Mouse (Mus musculus) limb, embryonic 14.5 days (tissue): ENCODE results near the gene Olfr1254. TPM values are rescaled to one million over a fixed set of nuclear protein-coding genes. Genes with fewer than 3 reads are reported as not detected.

ENCODE experiments used
- ATAC-seq: fragments of 200-750 bp; cut with Nextera tagmentation; 2 replicates; pipeline ENCODE4 v1.8.0; 2017; ENCODE audit warnings: low read depth, moderate number of reproducible peaks, moderate TSS enrichment; ENCODE audit not compliant: low FRiP score
- DNase-seq: peaks from one replicate; pipeline ENCODE4 v3.0.0-alpha.2; 2015; ENCODE audit warnings: low spot score
- H3K27ac ChIP-seq: fragments of 300-500 bp; sonication (generic); replicated peaks from 2 replicates; pipeline ENCODE4 v1.5.1; 2014; ENCODE audit warnings: low read depth, mild to moderate bottlenecking, low read length, moderate library complexity, mixed read lengths
- H3K27me3 ChIP-seq: fragments of 300-500 bp; sonication (generic); 2 replicates; pipeline ENCODE4 v1.6.1; 2014; ENCODE audit warnings: low read length, mixed read lengths; ENCODE audit not compliant: control insufficient read depth, insufficient read depth
- H3K36me3 ChIP-seq: fragments of 300-500 bp; sonication (generic); 2 replicates; pipeline ENCODE4 v1.6.1; 2014; ENCODE audit warnings: mild to moderate bottlenecking, low read length, moderate library complexity, mixed read lengths; ENCODE audit not compliant: control insufficient read depth, insufficient read depth
- H3K4me1 ChIP-seq: fragments of 300-500 bp; sonication (generic); 2 replicates; pipeline ENCODE4 v1.6.1; 2014; ENCODE audit warnings: antibody characterized with exemption, low read length, mixed read lengths; ENCODE audit not compliant: control insufficient read depth, insufficient read depth
- H3K4me2 ChIP-seq: fragments of 300-500 bp; sonication (generic); replicated peaks from 2 replicates; pipeline ENCODE4 v1.6.1; 2014; ENCODE audit warnings: low read depth, mild to moderate bottlenecking, low read length, moderate library complexity; ENCODE audit not compliant: severe bottlenecking
- H3K4me3 ChIP-seq: fragments of 300-500 bp; sonication (generic); replicated peaks from 2 replicates; pipeline ENCODE4 v1.5.1; 2014; ENCODE audit warnings: low read length
- H3K9ac ChIP-seq: fragments of 300-500 bp; sonication (generic); 2 replicates; pipeline ENCODE4 v1.6.1; 2014; ENCODE audit warnings: mild to moderate bottlenecking, low read depth, low read length, moderate library complexity; ENCODE audit not compliant: severe bottlenecking
- H3K9me3 ChIP-seq: fragments of 300-500 bp; sonication (generic); 2 replicates; pipeline ENCODE4 v1.6.1; 2016; ENCODE audit warnings: low read length; ENCODE audit not compliant: control insufficient read depth
- POLR2A ChIP-seq: fragments of 200-500 bp; IDR thresholded peaks from 2 replicates; pipeline ENCODE4 v1.8.0; 2012; ENCODE audit warnings: inconsistent platforms, mild to moderate bottlenecking, moderate library complexity, borderline replicate concordance; ENCODE audit not compliant: insufficient read depth, insufficient read length; ENCODE audit errors: extremely low read depth
- WGBS: fragments of 180-500 bp; shearing (Covaris S2); extraction: QIAGEN DNeasy Blood & Tissue Kit; methylation state at CpG from one replicate; pipeline ENCODE4 v1.1.7; 2014; 5-methylcytosine and 5-hydroxymethylcytosine counted together
- polyA plus RNA-seq, 2 experiments: library from polyadenylated mRNA; depleted of rRNA in 1 of 2; stranded (reverse) in 1 of 2; unstranded in 1 of 2; fragments of >200 nt; fragmentation: Nextera tagmentation in 1 of 2; extraction: Ambion mirVana in 1 of 2; gene quantifications; 2 replicates each; pipeline versions ENCODE4 v1.2.1 to v1.2.3; 2012 to 2014

Olfr1254 gene
- polyA plus RNA-seq (2012; rRNA removed) (not detected in 2 replicates), polyA plus RNA-seq (2014; fragmentation: Nextera tagmentation; extraction: Ambion mirVana) (not detected in 2 replicates)

GRCm38 (mm10) chr2:89793519-89793918 is at the start of gene Olfr1254:
TSS of gene Olfr1254 (minus strand) at chr2:89793619.
- no peak for ATAC-seq
- DNase-seq: no peak
- no peak for TF ChIP-seq POLR2A

DNA sequence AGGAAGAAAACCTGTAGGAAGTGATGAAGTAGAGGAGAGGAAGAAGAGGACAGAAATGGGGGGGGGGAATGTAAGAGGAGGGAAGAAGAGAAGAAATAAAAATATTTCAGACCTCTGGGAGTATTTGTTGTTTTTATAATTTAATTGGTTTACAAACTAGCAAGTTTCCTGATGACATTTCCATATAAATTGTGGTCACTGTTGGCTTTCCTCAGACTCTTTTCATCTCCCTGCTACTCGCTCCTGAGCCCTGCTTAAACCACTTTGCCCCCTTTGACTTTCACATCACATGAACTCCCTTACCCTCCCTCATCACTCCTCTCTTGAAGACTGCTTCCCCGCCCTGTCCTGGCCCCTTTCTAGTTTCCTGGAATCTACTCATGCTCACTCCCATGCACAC is 48.0 kb upstream of the Olfr1254 start, which contains the start of gene Olfr1256:
Olfr1256 (minus strand) TSS at position 101 of the 400 bp plus-strand sequence.
- Histone ChIP-seq H3K27ac (no peak within 1 kb of the TSS), H3K4me2 (no peak within 1 kb of the TSS), H3K4me3 (no peak within 1 kb of the TSS), H3K27me3 (no peaks in the 10 kb centered on the region), H3K4me1 (no peaks in the 10 kb centered on the region), H3K9me3 (no peaks in the 10 kb centered on the region), H3K9ac (no peak within 1 kb of the TSS), H3K36me3 (no peaks in the 10 kb centered on the region)
- DNase-seq (no peak), ATAC-seq (no peak)
- WGBS: 42% methylated on average over 2 of the region's 2 CpGs
- TF ChIP-seq POLR2A: no peak

More at GRCm38 (mm10) chr2:89793519-89793918, at the start of gene Olfr1254:
- no peaks in the 10 kb centered on the region for H3K4me1 ChIP-seq
- H3K9me3 ChIP-seq: no peaks in the 10 kb centered on the region
- H3K36me3 ChIP-seq: no peaks in the 10 kb centered on the region
- H3K9ac ChIP-seq: no peak within 1 kb of the TSS
- no peak within 1 kb of the TSS for H3K4me3 ChIP-seq
- H3K4me2 ChIP-seq: no peak within 1 kb of the TSS
- no peak within 1 kb of the TSS for H3K27ac ChIP-seq
- H3K27me3 ChIP-seq: no peaks in the 10 kb centered on the region

DNA sequence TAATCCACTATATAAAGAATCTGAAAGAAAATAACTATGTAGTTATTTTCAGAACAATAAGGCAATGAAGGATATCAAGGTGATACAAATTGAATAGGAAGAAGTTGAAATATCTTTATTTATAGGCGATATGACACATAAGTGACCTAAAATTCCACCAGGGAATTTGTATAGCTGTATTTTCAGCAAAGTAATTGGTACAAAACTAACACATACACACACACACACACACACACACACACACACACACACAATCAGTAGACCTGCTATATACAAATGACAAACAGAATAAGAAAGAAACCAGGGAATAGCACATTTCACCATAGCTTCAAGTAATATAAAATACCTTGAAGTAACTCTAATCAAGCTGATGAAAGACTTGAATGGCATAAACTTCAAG is 26.8 kb upstream of the Olfr1254 start:
- Histone ChIP-seq H3K4me2 (no peak overlapping the region), H3K36me3 (no peaks in the 10 kb centered on the region), H3K4me1 (no peaks in the 10 kb centered on the region), H3K9ac (no peak overlapping the region), H3K9me3 (no peaks in the 10 kb centered on the region), H3K4me3 (no peak overlapping the region), H3K27me3 (no peaks in the 10 kb centered on the region), H3K27ac (no peak overlapping the region)
- TF ChIP-seq POLR2A: no peak
- no peak for ATAC-seq
- 86% methylated on average over 1 of the region's 1 CpGs for WGBS
- DNase-seq: no peak

DNA sequence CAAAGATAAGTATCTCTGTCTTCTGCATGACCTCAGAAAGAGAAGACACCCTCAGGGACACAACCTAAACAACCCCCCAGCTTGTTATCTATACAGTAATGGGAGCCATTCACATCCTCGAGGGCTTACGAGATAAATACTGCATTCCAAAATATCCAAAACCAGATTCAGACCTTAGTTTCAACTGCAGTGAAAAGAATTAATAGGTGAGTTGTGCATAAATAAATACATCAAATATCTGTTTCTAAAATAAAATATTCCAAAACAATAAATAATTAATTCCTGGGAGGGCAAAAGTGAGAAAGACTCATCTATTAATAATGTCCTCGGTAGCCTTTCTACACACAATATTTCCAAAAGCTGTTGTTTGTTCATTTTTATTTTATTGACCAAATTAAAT is 18.3 kb upstream of the Olfr1254 start, which contains the start of gene Olfr1255:
Olfr1255 (plus strand) TSS at position 301 of the 400 bp plus-strand sequence.
- WGBS: 88% methylated on average over 3 of the region's 3 CpGs
- no peak within 1 kb of the TSS for H3K4me2 ChIP-seq
- no peak within 1 kb of the TSS for H3K4me3 ChIP-seq
- H3K27me3 ChIP-seq: no peaks in the 10 kb centered on the region
- H3K27ac ChIP-seq: no peak within 1 kb of the TSS
- H3K36me3 ChIP-seq: no peaks in the 10 kb centered on the region
- no peaks in the 10 kb centered on the region for H3K4me1 ChIP-seq
- no peak for ATAC-seq
- H3K9me3 ChIP-seq: no peaks in the 10 kb centered on the region
- TF ChIP-seq POLR2A: no peak
- DNase-seq: no peak
- H3K9ac ChIP-seq: no peak within 1 kb of the TSS

DNA sequence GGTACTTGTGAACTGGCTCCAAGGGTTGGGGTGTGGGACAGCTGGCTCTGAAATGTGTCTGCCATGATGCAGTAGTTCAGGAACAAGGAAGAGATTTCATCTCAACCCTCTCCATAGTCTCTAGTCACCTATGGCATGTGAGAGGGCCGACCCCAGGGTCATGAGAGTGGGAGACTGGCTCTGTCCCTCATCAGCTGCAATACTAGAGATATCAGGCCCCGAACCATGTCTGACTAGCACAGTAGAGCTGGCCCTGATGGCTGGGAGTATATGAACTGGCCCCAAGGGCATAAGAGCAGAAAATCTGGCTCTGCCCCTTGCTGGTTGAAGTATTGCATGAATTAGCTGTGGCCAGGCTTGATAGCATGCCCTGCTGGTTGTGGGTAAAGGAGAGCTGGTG is 17.3 kb upstream of the Olfr1254 start:
- WGBS: 90% methylated on average over 2 of the region's 2 CpGs
- H3K9me3 ChIP-seq: no peaks in the 10 kb centered on the region
- no peak overlapping the region for H3K27ac ChIP-seq
- TF ChIP-seq POLR2A: no peak
- no peak overlapping the region for H3K9ac ChIP-seq
- H3K4me3 ChIP-seq: no peak overlapping the region
- H3K4me1 ChIP-seq: no peaks in the 10 kb centered on the region
- no peak overlapping the region for H3K4me2 ChIP-seq
- ATAC-seq (no peak), DNase-seq (no peak)
- H3K36me3 ChIP-seq: no peaks in the 10 kb centered on the region
- no peaks in the 10 kb centered on the region for H3K27me3 ChIP-seq

GRCm38 (mm10) chr2:89799583-89799982 is 6.2 kb upstream of the Olfr1254 start:
- Histone ChIP-seq H3K36me3 (no peaks in the 10 kb centered on the region), H3K4me2 (no peak overlapping the region), H3K4me1 (no peaks in the 10 kb centered on the region), H3K27ac (no peak overlapping the region), H3K9me3 (no peaks in the 10 kb centered on the region), H3K9ac (no peak overlapping the region), H3K27me3 (no peaks in the 10 kb centered on the region), H3K4me3 (no peak overlapping the region)
- TF ChIP-seq POLR2A: no peak
- ATAC-seq (no peak), DNase-seq (no peak)
- 82% methylated on average over 3 of the region's 3 CpGs for WGBS
